Mouse (Mus musculus) MEL (cell line): ENCODE results near the gene Sptbn4. TPM values are rescaled to one million over a fixed set of nuclear protein-coding genes. Genes with fewer than 3 reads are reported as not detected.

Source experiments
- DNase-seq: peaks from one replicate; pipeline ENCODE4 v3.0.0; 2011; ENCODE audit warnings: low read depth, low spot score
- H3K27ac ChIP-seq: 2 replicates; pipeline ENCODE4 v1.5.1; 2012; ENCODE audit warnings: low read depth, mild to moderate bottlenecking, control low read depth, low read length, moderate library complexity; ENCODE audit not compliant: control insufficient read depth
- H3K27me3 ChIP-seq, 2 experiments: fragments of 150-350 bp in 1 of 2; sonication (generic) in 1 of 2; 2 replicates each; pipeline ENCODE4 v1.6.1; 2012; ENCODE audit warnings: low read length in 2 of 2, mild to moderate bottlenecking in 2 of 2, improper control_type of control experiment in 1 of 2, moderate library complexity in 1 of 2; ENCODE audit not compliant: insufficient read depth in 2 of 2, control insufficient read depth in 1 of 2
- H3K36me3 ChIP-seq, 2 experiments: 2 replicates each; pipeline ENCODE4 v1.6.1; 2012 to 2014; ENCODE audit warnings: low read length in 2 of 2, improper control_type of control experiment in 1 of 2, inconsistent platforms in 1 of 2, mild to moderate bottlenecking in 1 of 2; ENCODE audit not compliant: insufficient read depth in 2 of 2, control insufficient read depth in 1 of 2
- H3K4me1 ChIP-seq, 2 experiments: fragments of 150-350 bp in 1 of 2; sonication (generic) in 1 of 2; 2 replicates each; pipeline ENCODE4 v1.6.1; 2012; ENCODE audit warnings: low read length in 2 of 2, improper control_type of control experiment in 1 of 2, mild to moderate bottlenecking in 1 of 2; ENCODE audit not compliant: insufficient read depth in 2 of 2, control insufficient read depth in 1 of 2
- H3K4me3 ChIP-seq, 2 experiments: fragments of 150-350 bp in 1 of 2; sonication (generic) in 1 of 2; 2 replicates each; pipeline ENCODE4 v1.5.1; 2012; ENCODE audit warnings: low read depth in 2 of 2, low read length in 2 of 2, mild to moderate bottlenecking in 2 of 2, moderate library complexity in 2 of 2, control low read depth in 1 of 2, improper control_type of control experiment in 1 of 2; ENCODE audit not compliant: control insufficient read depth in 1 of 2, insufficient read depth in 1 of 2
- H3K79me2 ChIP-seq: 2 replicates; pipeline ENCODE4 v1.6.1; 2012; ENCODE audit warnings: mild to moderate bottlenecking, low read length, moderate library complexity; ENCODE audit not compliant: control insufficient read depth, poor library complexity, insufficient read depth
- H3K9ac ChIP-seq: 2 replicates; pipeline ENCODE4 v1.6.1; 2012; ENCODE audit warnings: low read depth, mild to moderate bottlenecking, control low read depth, low read length, moderate library complexity; ENCODE audit not compliant: control insufficient read depth, poor library complexity, severe bottlenecking
- H3K9me3 ChIP-seq: fragments of 150-350 bp; sonication (generic); replicated peaks from 2 replicates; pipeline ENCODE4 v1.6.1; 2012; ENCODE audit warnings: mild to moderate bottlenecking, low read length, improper control_type of control experiment, moderate library complexity; ENCODE audit not compliant: insufficient read depth
- BHLHE40 ChIP-seq: IDR thresholded peaks from 2 replicates; pipeline ENCODE4 v1.6.1; 2012; ENCODE audit warnings: low read depth, mild to moderate bottlenecking, inconsistent platforms, low read length, improper control_type of control experiment, borderline replicate concordance
- CHD1 ChIP-seq: IDR thresholded peaks from 2 replicates; pipeline ENCODE4 v1.6.1; 2012; ENCODE audit warnings: low read depth, mild to moderate bottlenecking, inconsistent platforms, low read length, improper control_type of control experiment
- CHD2 ChIP-seq: IDR thresholded peaks from 2 replicates; pipeline ENCODE4 v1.6.1; 2011; ENCODE audit warnings: low read length, improper control_type of control experiment
- CTCF ChIP-seq, 3 experiments: IDR thresholded peaks in 2 of 3; conservative IDR thresholded peaks in 1 of 3; 2 replicates each; pipeline ENCODE4 v1.5.1; 2011 to 2012; ENCODE audit warnings: low read length in 3 of 3, low read depth in 2 of 3, mild to moderate bottlenecking in 2 of 3, improper control_type of control experiment in 1 of 3, inconsistent platforms in 1 of 3, mixed read lengths in 1 of 3, moderate library complexity in 1 of 3; ENCODE audit not compliant: control insufficient read depth in 1 of 3, insufficient read depth in 1 of 3, poor library complexity in 1 of 3, severe bottlenecking in 1 of 3
- GABPA ChIP-seq: IDR thresholded peaks from 2 replicates; pipeline ENCODE4 v1.6.1; 2012; ENCODE audit warnings: low read depth, mild to moderate bottlenecking, inconsistent platforms, low read length, improper control_type of control experiment, moderate library complexity
- GATA1 ChIP-seq: IDR thresholded peaks from 2 replicates; pipeline ENCODE4 v1.6.1; 2011; ENCODE audit warnings: low read depth, low read length, improper control_type of control experiment
- HCFC1 ChIP-seq: IDR thresholded peaks from 2 replicates; pipeline ENCODE4 v1.6.1; 2012; ENCODE audit warnings: low read depth, mild to moderate bottlenecking, inconsistent platforms, low read length, improper control_type of control experiment, moderate library complexity
- KAT2A ChIP-seq: conservative IDR thresholded peaks from 2 replicates; pipeline ENCODE4 v1.6.1; 2012; ENCODE audit warnings: low read depth, low read length, improper control_type of control experiment, inconsistent platforms
- MAFK ChIP-seq: IDR thresholded peaks from 2 replicates; pipeline ENCODE4 v1.6.1; 2011; ENCODE audit warnings: low read depth, mild to moderate bottlenecking, low read length, improper control_type of control experiment, borderline replicate concordance
- MAX ChIP-seq: IDR thresholded peaks from 2 replicates; pipeline ENCODE4 v1.6.1; 2011; ENCODE audit warnings: low read length, improper control_type of control experiment
- MEF2A ChIP-seq: IDR thresholded peaks from 2 replicates; pipeline ENCODE4 v1.6.1; 2014; ENCODE audit warnings: low read depth, mild to moderate bottlenecking, inconsistent platforms, low read length, improper control_type of control experiment; ENCODE audit not compliant: poor library complexity, insufficient replicate concordance, severe bottlenecking; ENCODE audit errors: extremely low read depth
- MXI1 ChIP-seq: IDR thresholded peaks from 2 replicates; pipeline ENCODE4 v1.6.1; 2011; ENCODE audit warnings: mild to moderate bottlenecking, low read depth, low read length, improper control_type of control experiment
- MYC ChIP-seq: IDR thresholded peaks from 2 replicates; pipeline ENCODE4 v1.6.1; 2011; ENCODE audit warnings: low read depth, mild to moderate bottlenecking, low read length, improper control_type of control experiment, moderate library complexity
- NELFE ChIP-seq: IDR thresholded peaks from 2 replicates; pipeline ENCODE4 v1.6.1; 2011; ENCODE audit warnings: low read depth, low read length, improper control_type of control experiment
- POLR2A ChIP-seq, 2 experiments: IDR thresholded peaks; 2 replicates each; pipeline ENCODE4 v1.6.1; 2011 to 2012; ENCODE audit warnings: low read length in 2 of 2, mild to moderate bottlenecking in 2 of 2, control low read depth in 1 of 2, improper control_type of control experiment in 1 of 2, low read depth in 1 of 2, moderate library complexity in 1 of 2; ENCODE audit not compliant: control insufficient read depth in 1 of 2, insufficient read depth in 1 of 2, poor library complexity in 1 of 2
- POLR2AphosphoS2 ChIP-seq: IDR thresholded peaks from 2 replicates; pipeline ENCODE4 v1.6.1; 2011; ENCODE audit warnings: low read length, improper control_type of control experiment
- POLR2AphosphoS5 ChIP-seq: IDR thresholded peaks from 2 replicates; pipeline ENCODE4 v1.6.1; 2012; ENCODE audit warnings: low read depth, borderline replicate concordance, mild to moderate bottlenecking, inconsistent platforms, low read length, moderate library complexity, mixed read lengths
- RAD21 ChIP-seq: IDR thresholded peaks from 2 replicates; pipeline ENCODE4 v1.6.1; 2011; ENCODE audit warnings: mild to moderate bottlenecking, low read depth, low read length, improper control_type of control experiment
- RCOR1 ChIP-seq: IDR thresholded peaks from 2 replicates; pipeline ENCODE4 v1.6.1; 2012; ENCODE audit warnings: low read depth, mild to moderate bottlenecking, inconsistent platforms, low read length, improper control_type of control experiment
- SIN3A ChIP-seq: IDR thresholded peaks from 2 replicates; pipeline ENCODE4 v1.6.1; 2012; ENCODE audit warnings: low read length, improper control_type of control experiment, inconsistent platforms
- SMC3 ChIP-seq: IDR thresholded peaks from 2 replicates; pipeline ENCODE4 v1.6.1; 2011; ENCODE audit warnings: low read depth, low read length, improper control_type of control experiment
- TAL1 ChIP-seq: IDR thresholded peaks from 2 replicates; pipeline ENCODE4 v1.6.1; 2012; ENCODE audit warnings: mild to moderate bottlenecking, inconsistent platforms, low read length, moderate library complexity, mixed read lengths
- TBP ChIP-seq: IDR thresholded peaks from 2 replicates; pipeline ENCODE4 v1.8.0; 2011; ENCODE audit warnings: low read depth, low read length, improper control_type of control experiment
- TCF12 ChIP-seq: IDR thresholded peaks from 2 replicates; pipeline ENCODE4 v1.6.1; 2014; ENCODE audit warnings: low read depth, mild to moderate bottlenecking, inconsistent platforms, low read length, improper control_type of control experiment, moderate library complexity
- UBTF ChIP-seq: IDR thresholded peaks from 2 replicates; pipeline ENCODE4 v1.6.1; 2012; ENCODE audit warnings: low read depth, mild to moderate bottlenecking, inconsistent platforms, low read length, improper control_type of control experiment, moderate library complexity, borderline replicate concordance; ENCODE audit not compliant: insufficient read depth
- USF1 ChIP-seq: IDR thresholded peaks from 2 replicates; pipeline ENCODE4 v1.6.1; 2014; ENCODE audit warnings: low read depth, mild to moderate bottlenecking, inconsistent platforms, low read length, improper control_type of control experiment, moderate library complexity
- USF2 ChIP-seq, 2 experiments: IDR thresholded peaks; 2 replicates each; pipeline ENCODE4 v1.6.1; 2011 to 2012; ENCODE audit warnings: improper control_type of control experiment in 2 of 2, low read length in 2 of 2, borderline replicate concordance in 1 of 2, inconsistent platforms in 1 of 2, low read depth in 1 of 2, mild to moderate bottlenecking in 1 of 2; ENCODE audit not compliant: insufficient read depth in 1 of 2
- ZC3H11A ChIP-seq: IDR thresholded peaks from 2 replicates; pipeline ENCODE4 v1.6.1; 2012; ENCODE audit warnings: low read depth, mild to moderate bottlenecking, inconsistent platforms, low read length, improper control_type of control experiment
- ZKSCAN1 ChIP-seq: IDR thresholded peaks from 2 replicates; pipeline ENCODE4 v1.6.1; 2012; ENCODE audit warnings: low read depth, mild to moderate bottlenecking, inconsistent platforms, low read length, improper control_type of control experiment, moderate library complexity
- ZMIZ1 ChIP-seq: IDR thresholded peaks from 2 replicates; pipeline ENCODE4 v1.6.1; 2012; ENCODE audit warnings: low read depth, mild to moderate bottlenecking, inconsistent platforms, low read length, improper control_type of control experiment, moderate library complexity
- polyA plus RNA-seq, 2 experiments: library from polyadenylated mRNA; stranded (reverse) in 1 of 2; unstranded in 1 of 2; fragments of >175 nt in 1 of 2; fragments of >200 nt in 1 of 2; gene quantifications; 2 replicates each; pipeline versions ENCODE4 v1.2.1 to v1.2.4; 2012; ENCODE audit warnings: low replicate concordance in 2 of 2, low read depth in 1 of 2; ENCODE audit not compliant: insufficient read length in 2 of 2, insufficient read depth in 1 of 2, missing spikeins in 1 of 2
- total RNA-seq: library from RNA; depleted of rRNA; stranded (reverse); fragments of 300-350 nt; gene quantifications from 2 replicates; pipeline ENCODE4 v1.2.3, GENCODE M21; 2012

The Sptbn4 gene
- total and polyA plus RNA-seq, 3 experiments, result 0.19 to 0.68 TPM; not detected in 1

DNA sequence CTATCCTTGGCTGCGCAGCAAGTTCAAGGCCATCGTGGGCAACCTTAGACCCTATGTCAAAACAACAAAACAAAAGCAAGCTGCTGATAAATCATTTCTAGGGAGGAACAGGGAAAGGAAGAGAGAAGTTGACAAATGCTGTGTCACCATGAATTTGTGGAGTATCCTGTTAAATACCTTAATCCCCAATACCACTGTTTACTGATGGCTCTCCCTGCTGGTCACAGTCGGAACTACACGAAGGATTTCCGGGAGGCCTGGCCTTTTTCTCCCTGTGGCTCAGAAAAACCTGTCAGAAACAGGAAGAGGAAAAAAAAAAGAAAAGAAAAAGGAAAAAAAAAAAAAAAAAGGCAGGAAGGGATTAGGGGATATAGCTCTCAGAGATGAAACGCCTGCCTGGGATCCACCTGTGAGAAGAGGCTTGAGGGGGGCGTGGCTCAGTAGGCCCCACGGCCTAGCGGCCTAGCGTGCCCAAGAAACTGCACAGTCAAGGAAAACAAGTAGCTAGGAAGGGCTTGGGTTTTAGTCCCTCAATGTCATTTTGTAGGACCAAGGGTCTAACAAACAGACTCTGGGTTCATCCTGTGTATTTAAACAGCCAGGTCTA, 1.9 kb upstream of the Sptbn4 start (continued):
- TF ChIP-seq HCFC1 (no peak; the same call in 1 of the 2 replicates), CHD1 (no peak), ZKSCAN1 (no peak), USF1 (no peak), RCOR1 (0 out of 2 replicates have a peak, but pooled peaks have one; percentile 24)

DNA sequence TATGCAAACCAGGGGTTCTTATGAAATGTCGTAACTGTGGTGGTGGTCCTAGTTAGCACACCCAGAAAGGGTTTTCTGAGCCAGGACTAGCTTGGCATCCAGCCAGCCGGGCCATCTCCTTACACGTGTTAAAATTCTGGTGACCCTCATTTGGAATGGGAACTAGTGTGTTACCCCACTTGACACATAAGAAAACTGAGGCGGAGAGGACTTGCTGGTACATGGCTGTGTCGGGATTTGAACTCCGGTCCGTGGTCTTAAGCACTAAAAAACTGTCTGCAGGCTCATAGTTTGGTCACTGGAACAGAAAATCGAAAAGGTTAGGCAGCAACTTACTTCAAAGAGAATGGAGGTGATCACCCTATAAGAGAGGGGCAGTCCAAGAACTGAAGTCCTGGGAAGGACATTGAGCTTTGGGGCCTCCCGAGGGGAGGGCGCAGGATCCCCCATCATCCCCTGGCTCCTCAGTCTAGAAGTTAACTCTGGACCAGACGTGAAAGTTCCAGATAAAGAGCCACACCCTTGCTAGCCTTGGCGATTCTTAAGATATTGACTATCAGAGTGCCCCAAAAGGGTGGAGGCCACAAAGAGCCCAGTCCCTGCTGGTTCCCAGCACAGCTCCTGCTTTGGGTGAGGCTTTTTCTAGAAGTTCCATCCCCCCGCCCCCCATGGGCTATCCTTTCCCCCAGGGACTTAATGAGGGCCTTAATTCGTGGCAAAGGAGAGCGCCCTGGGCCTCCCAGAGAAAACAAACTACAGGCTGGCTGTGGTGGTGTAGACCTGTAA, 1.1 kb upstream of the Sptbn4 start:
- peaks cover 4 to 25% of the 10 kb centered on the region in 2 experiments for H3K4me1 ChIP-seq
- peaks cover 0 to 27% of the 10 kb centered on the region in 2 experiments; a peak in 2 of 4 replicates for H3K36me3 ChIP-seq
- DNase-seq, result peak; percentile 85
- H3K4me3 ChIP-seq, result peak overlapping the region; percentile 76 to 94
- no peaks in the 10 kb centered on the region for H3K9me3 ChIP-seq
- H3K27me3 ChIP-seq, result peaks cover 2 to 4% of the 10 kb centered on the region in 2 experiments; a peak in 3 of 4 replicates
- peak overlapping the region; percentile 97 for H3K27ac ChIP-seq
- peak overlapping the region; percentile 78 for H3K9ac ChIP-seq
- H3K79me2 ChIP-seq, result peaks cover 19% of the 10 kb centered on the region
- 0 out of 2 replicates have a peak, but pooled peaks have one; percentile 28 for TF ChIP-seq MAFK
- TF ChIP-seq GATA1, result peak; percentile 83
- peak; percentile 74; the same call in 1 of the 2 replicates for TF ChIP-seq CHD1
- TF ChIP-seq POLR2AphosphoS5, result no peak
- no peak for TF ChIP-seq ZKSCAN1
- TF ChIP-seq MEF2A, result no peak
- TF ChIP-seq UBTF, result no peak
- TF ChIP-seq GABPA, result peak; percentile 36; the same call in 1 of the 2 replicates
- peak; percentile 45 for TF ChIP-seq KAT2A
- TF ChIP-seq BHLHE40, result peak; percentile 61; the same call in 1 of the 2 replicates
- peak; percentile 46 for TF ChIP-seq TAL1
- TF ChIP-seq USF2 (IDR thresholded peaks at IDR 0.05; ENCODE audit: borderline replicate concordance in 1 of 2, insufficient read depth in 1 of 2, low read depth in 1 of 2, low read length in 2 of 2), result no peak
- no peak; the same call in 1 of the 2 replicates for TF ChIP-seq SMC3
- TF ChIP-seq RCOR1, result no peak
- TF ChIP-seq MXI1, result no peak; the same call in 1 of the 2 replicates
- no peak for TF ChIP-seq MYC
- TF ChIP-seq POLR2A (IDR thresholded peaks at IDR 0.05; ENCODE audit: control insufficient read depth in 1 of 2, insufficient read depth in 1 of 2, low read depth in 1 of 2, low read length in 2 of 2, poor library complexity in 1 of 2), result peak in 1 of 2 experiments; percentile 37; a peak in 2 of 4 replicates
- no peak for TF ChIP-seq TBP
- no peak for TF ChIP-seq RAD21
- TF ChIP-seq CTCF (IDR thresholded peaks at IDR 0.05 in 2 of 3, conservative IDR thresholded peaks at IDR 0.05 in 1 of 3; ENCODE audit: control insufficient read depth in 1 of 3, insufficient read depth in 1 of 3, low read depth in 2 of 3, low read length in 3 of 3, poor library complexity in 1 of 3, severe bottlenecking in 1 of 3), result no peak
- peak; percentile 65 for TF ChIP-seq SIN3A
- no peak; the same call in 1 of the 2 replicates for TF ChIP-seq MAX
- peak; percentile 50; the same call in 1 of the 2 replicates for TF ChIP-seq ZMIZ1
- TF ChIP-seq POLR2AphosphoS2, result peak; percentile 49; the same call in 1 of the 2 replicates
- no peak for TF ChIP-seq ZC3H11A
- no peak for TF ChIP-seq HCFC1
- peak; percentile 89 for TF ChIP-seq TCF12
- TF ChIP-seq USF1, result no peak
- TF ChIP-seq NELFE, result peak; percentile 22; the same call in 1 of the 2 replicates
- peak; percentile 28; the same call in 1 of the 2 replicates for TF ChIP-seq CHD2
